Mouse (Mus musculus) intestine, embryonic 15.5 days (tissue): Measurements from ENCODE around the gene Clcnka. TPM values are rescaled to one million over a fixed set of nuclear protein-coding genes. Genes with fewer than 3 reads are reported as not detected.

Source experiments
- ATAC-seq: fragments of 200-750 bp; cut with Nextera tagmentation; 2 replicates; pipeline ENCODE4 v1.8.0; 2017; ENCODE audit warnings: moderate TSS enrichment, moderate library complexity
- H3K27ac ChIP-seq: fragments of 300-500 bp; sonication (generic); 2 replicates; pipeline ENCODE4 v1.5.1; 2015; ENCODE audit warnings: mild to moderate bottlenecking, inconsistent platforms
- H3K27me3 ChIP-seq: fragments of 300-500 bp; sonication (generic); replicated peaks from 2 replicates; pipeline ENCODE4 v1.6.1; 2015; ENCODE audit warnings: inconsistent platforms
- H3K36me3 ChIP-seq: fragments of 300-500 bp; sonication (generic); 2 replicates; pipeline ENCODE4 v1.6.1; 2015; ENCODE audit warnings: inconsistent platforms
- H3K4me1 ChIP-seq: fragments of 300-500 bp; sonication (generic); replicated peaks from 2 replicates; pipeline ENCODE4 v1.6.1; 2015; ENCODE audit warnings: inconsistent platforms
- H3K4me2 ChIP-seq: fragments of 300-500 bp; sonication (generic); replicated peaks from 2 replicates; pipeline ENCODE4 v1.6.1; 2015; ENCODE audit warnings: mild to moderate bottlenecking, inconsistent platforms
- H3K4me3 ChIP-seq: fragments of 300-500 bp; sonication (generic); replicated peaks from 2 replicates; pipeline ENCODE4 v1.5.1; 2015; ENCODE audit warnings: inconsistent platforms
- H3K9ac ChIP-seq: fragments of 300-500 bp; sonication (generic); 2 replicates; pipeline ENCODE4 v1.6.1; 2015; ENCODE audit warnings: inconsistent platforms
- H3K9me3 ChIP-seq: fragments of 300-500 bp; sonication (generic); 2 replicates; pipeline ENCODE4 v1.6.1; 2016; ENCODE audit warnings: inconsistent platforms
- WGBS: fragments of 180-500 bp; shearing (Covaris S2); methylation state at CpG from one replicate; pipeline ENCODE4 v1.1.7; 2015; 5-methylcytosine and 5-hydroxymethylcytosine counted together
- polyA plus RNA-seq: library from polyadenylated mRNA; unstranded; fragments of >200 nt; fragmentation: Nextera tagmentation; extraction: Ambion mirVana; gene quantifications from 2 replicates; pipeline ENCODE4 v1.2.1, GENCODE M21; 2015

The Clcnka gene
- polyA plus RNA-seq, 1 experiment from 2014 or later = 0.08 TPM

GRCm38 (mm10) chr4:141338853-141339252 lies 59.7 kb downstream of the Clcnka start:
- Histone ChIP-seq H3K27ac (0 out of 2 replicates have a peak overlapping the region, but pooled peaks have one; percentile 4), H3K36me3 (no peaks in the 10 kb centered on the region), H3K4me2 (no peak overlapping the region), H3K9me3 (no peaks in the 10 kb centered on the region), H3K4me1 (peaks cover 34% of the 10 kb centered on the region), H3K4me3 (no peak overlapping the region), H3K27me3 (no peaks in the 10 kb centered on the region), H3K9ac (no peak overlapping the region)
- peak; percentile 38 for ATAC-seq
- 22% methylated on average over 1 of the region's 1 CpGs for WGBS

DNA sequence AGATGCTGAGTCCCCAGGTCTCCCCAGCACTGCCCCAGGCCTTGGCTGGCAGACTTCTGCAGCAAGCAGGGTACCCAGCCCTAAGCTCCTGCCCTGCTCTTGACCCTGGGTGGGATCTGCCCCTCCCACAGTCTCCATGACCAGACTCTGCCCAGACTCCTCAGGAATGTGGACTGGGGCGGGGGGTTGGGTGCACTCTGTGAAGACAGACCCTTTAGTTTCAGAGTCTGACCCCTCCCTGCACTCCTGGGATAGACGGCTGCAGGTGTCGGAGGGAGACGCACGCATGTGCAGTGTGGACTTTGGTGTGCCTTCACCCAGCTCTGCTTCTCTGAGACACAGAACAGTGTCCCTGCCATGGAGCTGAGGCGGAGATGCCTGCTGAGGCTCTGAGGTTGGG lies 60.5 kb downstream of the Clcnka start:
- whole genome bisulfite sequencing = 13% methylated on average over 6 of the region's 6 CpGs
- Histone ChIP-seq H3K27ac (peak overlapping the region; percentile 34; the same call in 1 of the 2 replicates), H3K9me3 (no peaks in the 10 kb centered on the region), H3K4me2 (peak overlapping the region; percentile 28; the same call in 1 of the 2 replicates), H3K4me1 (peaks cover 32% of the 10 kb centered on the region), H3K9ac (peak overlapping the region; percentile 17; the same call in 1 of the 2 replicates), H3K36me3 (no peaks in the 10 kb centered on the region), H3K27me3 (no peaks in the 10 kb centered on the region), H3K4me3 (no peak overlapping the region)
- peak; percentile 67 for ATAC-seq

- Histone ChIP-seq H3K36me3 (no peaks in the 10 kb centered on the region), H3K4me3 (no peak overlapping the region), H3K9ac (no peak overlapping the region), H3K4me1 (peaks cover 32% of the 10 kb centered on the region), H3K9me3 (no peaks in the 10 kb centered on the region), H3K4me2 (no peak overlapping the region), H3K27me3 (no peaks in the 10 kb centered on the region), H3K27ac (no peak overlapping the region)
- 62% methylated on average over 6 of the region's 6 CpGs for WGBS
- ATAC-seq = no peak
Observed at GRCm38 (mm10) chr4:141336196-141336595, 62.3 kb downstream of the Clcnka start.

DNA sequence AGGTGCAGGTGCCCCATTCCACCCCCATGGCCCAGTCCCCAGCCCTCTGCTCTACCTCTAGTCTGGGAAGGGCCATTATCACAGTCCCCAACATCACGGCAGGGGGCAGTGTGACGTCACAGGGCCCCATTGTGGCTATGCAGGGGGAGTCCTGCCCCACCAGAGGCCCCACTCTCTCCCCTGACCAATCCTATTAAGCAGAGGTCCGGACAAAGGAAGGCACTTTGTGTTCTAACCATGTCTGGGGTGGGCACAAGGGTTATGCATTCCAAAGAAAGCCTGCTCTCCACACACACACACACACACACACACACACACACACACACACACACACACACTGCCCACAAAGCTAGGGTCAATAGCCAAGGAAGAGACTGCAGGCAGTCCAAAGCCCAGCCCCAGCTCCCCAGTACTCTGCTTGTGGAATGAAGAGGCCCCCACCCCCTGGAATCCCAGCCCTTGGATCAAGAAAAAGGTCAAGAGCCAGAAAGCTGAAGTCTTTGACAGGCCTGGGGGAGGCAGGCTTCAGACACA lies 63.2 kb downstream of the Clcnka start:
- no peaks in the 10 kb centered on the region for H3K27me3 ChIP-seq
- no peak overlapping the region for H3K4me3 ChIP-seq
- no peaks in the 10 kb centered on the region for H3K36me3 ChIP-seq
- no peak overlapping the region for H3K9ac ChIP-seq
- peak overlapping the region; percentile 17; the same call in 1 of the 2 replicates for H3K27ac ChIP-seq
- 29% methylated on average over 3 of the region's 3 CpGs for WGBS
- no peak overlapping the region for H3K4me2 ChIP-seq
- ATAC-seq = no peak; the same call in 1 of the 2 replicates
- no peaks in the 10 kb centered on the region for H3K9me3 ChIP-seq
- peaks cover 32% of the 10 kb centered on the region for H3K4me1 ChIP-seq

DNA sequence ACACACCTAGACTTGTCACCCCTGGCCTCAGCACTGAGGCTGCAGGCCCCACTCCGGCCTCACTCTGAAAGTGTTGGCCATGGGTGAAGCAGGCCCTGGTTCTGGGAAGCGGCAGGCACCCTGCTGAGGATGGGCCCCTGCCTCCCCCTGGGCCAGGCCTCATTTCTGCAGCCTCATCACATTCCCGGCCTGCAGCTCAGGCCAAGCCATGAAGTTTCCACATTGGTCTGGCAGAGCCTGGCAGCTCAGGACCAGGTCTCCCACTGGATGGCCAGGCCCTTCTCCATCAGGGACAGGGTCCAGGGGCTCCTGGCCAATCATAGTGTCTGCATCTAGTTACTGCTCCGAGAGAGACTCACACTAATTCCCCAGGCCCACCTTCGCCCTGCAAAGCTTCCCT lies 63.8 kb downstream of the Clcnka start:
- ATAC-seq = no peak
- Histone ChIP-seq H3K4me1 (peaks cover 32% of the 10 kb centered on the region), H3K36me3 (no peaks in the 10 kb centered on the region), H3K9ac (no peak overlapping the region), H3K9me3 (no peaks in the 10 kb centered on the region), H3K27ac (no peak overlapping the region), H3K4me2 (no peak overlapping the region), H3K27me3 (no peaks in the 10 kb centered on the region), H3K4me3 (no peak overlapping the region)
- WGBS = 60% methylated on average over 5 of the region's 5 CpGs

Other genes starting within 250 kb of the Clcnka start
- gene Rsg1, start 184.8 kb downstream of the Clcnka start, polyA plus RNA-seq = 3.9 and 5.1 TPM in 2 replicates
- gene Arhgef19, start 159.2 kb downstream of the Clcnka start, polyA plus RNA-seq = 16.3 and 17.8 TPM in 2 replicates
- 6.7 and 7.2 TPM in 2 replicates for gene Epha2, start 97.5 kb downstream of the Clcnka start, polyA plus RNA-seq
- gene Fam131c, start 30.5 kb downstream of the Clcnka start, polyA plus RNA-seq = 2.0 and 2.3 TPM in 2 replicates
- gene Clcnkb, start 17.3 kb upstream of the Clcnka start, polyA plus RNA-seq = not detected in 2 replicates
- 3.0 and 3.1 TPM in 2 replicates for gene Hspb7, start 22.1 kb upstream of the Clcnka start, polyA plus RNA-seq
- gene Srarp, start 37.4 kb upstream of the Clcnka start, polyA plus RNA-seq = not detected in 2 replicates
- 25.6 and 27.2 TPM in 2 replicates for gene Zbtb17, start 45.9 kb upstream of the Clcnka start, polyA plus RNA-seq
- gene Spen, start 139.9 kb upstream of the Clcnka start, polyA plus RNA-seq = 7.4 and 10.5 TPM in 2 replicates
- gene Fblim1, start 207.4 kb upstream of the Clcnka start, polyA plus RNA-seq = 63.9 and 68.9 TPM in 2 replicates
- gene Tmem82, start 219.9 kb upstream of the Clcnka start, polyA plus RNA-seq = 18.5 and 21.0 TPM in 2 replicates
- 3.3 and 4.3 TPM in 2 replicates for gene Slc25a34, start 225.1 kb upstream of the Clcnka start, polyA plus RNA-seq